Mouse (Mus musculus): Measurements from ENCODE around the gene Map3k14.

GRCm38 (mm10) chr11:103248837-103249236, 18.4 kb downstream of the Map3k14 start:
- TF ChIP-seq MAFK (IDR thresholded peaks at IDR 0.05; ENCODE audit: borderline replicate concordance, low read depth, low read length), result no peak
- TF ChIP-seq EP300 (IDR thresholded peaks at IDR 0.05; ENCODE audit: low read depth in 1 of 2, low read length in 2 of 2), result no peak

Data from MEL (cell line).